Mouse (Mus musculus) hindbrain, embryonic 11.5 days (tissue): ENCODE results near the gene Nupr1l. TPM values are rescaled to one million over a fixed set of nuclear protein-coding genes. Genes with fewer than 3 reads are reported as not detected.

Experiments used
- polyA plus RNA-seq: library from polyadenylated mRNA; unstranded; fragments of >200 nt; fragmentation: Nextera tagmentation; extraction: Ambion mirVana; gene quantifications from 2 replicates; pipeline ENCODE4 v1.2.1, GENCODE M21; 2014

Gene Nupr1l
- polyA plus RNA-seq, 1 experiment from 2014 or later: 5.7 TPM

Other genes starting within 250 kb of the Nupr1l start
- 7.4 and 7.5 TPM in 2 replicates for gene Zfp11, start 238.4 kb upstream of the Nupr1l start, polyA plus RNA-seq
- gene Sept14, start 200.0 kb upstream of the Nupr1l start, polyA plus RNA-seq: not detected in 2 replicates
- 167 and 186 TPM in 2 replicates for gene Mrps17, start 193.0 kb upstream of the Nupr1l start, polyA plus RNA-seq
- 82.1 and 85.7 TPM in 2 replicates for gene Nipsnap2, start 183.5 kb upstream of the Nupr1l start, polyA plus RNA-seq
- gene Psph, start 121.1 kb upstream of the Nupr1l start, polyA plus RNA-seq: 39.8 and 40.0 TPM in 2 replicates
- 45.4 and 48.7 TPM in 2 replicates for gene Sumf2, start 61.6 kb upstream of the Nupr1l start, polyA plus RNA-seq
- 935 and 992 TPM in 2 replicates for gene Chchd2, start 21.1 kb upstream of the Nupr1l start, polyA plus RNA-seq
- gene Zbed5, start 12.8 kb upstream of the Nupr1l start, polyA plus RNA-seq: 8.2 and 9.2 TPM in 2 replicates
- 0.07 and 0.14 TPM in 2 replicates for gene Phkg1, start 10.0 kb upstream of the Nupr1l start, polyA plus RNA-seq
- gene Vkorc1l1, start 33.4 kb downstream of the Nupr1l start, polyA plus RNA-seq: 28.5 and 34.1 TPM in 2 replicates
- gene Gusb, start 94.5 kb downstream of the Nupr1l start, polyA plus RNA-seq: 33.2 and 35.0 TPM in 2 replicates
- 26.0 and 34.1 TPM in 2 replicates for gene Asl, start 120.7 kb downstream of the Nupr1l start, polyA plus RNA-seq
- gene Crcp, start 120.8 kb downstream of the Nupr1l start, polyA plus RNA-seq: 42.2 and 44.8 TPM in 2 replicates
- 61.5 and 63.7 TPM in 2 replicates for gene Tpst1, start 164.8 kb downstream of the Nupr1l start, polyA plus RNA-seq
- 5.7 and 6.6 TPM in 2 replicates for gene Kctd7, start 236.3 kb downstream of the Nupr1l start, polyA plus RNA-seq